Mouse (Mus musculus) adrenal gland, adult 2 months (tissue): ENCODE measurements around the gene Ptrh1. TPM values are rescaled to one million over a fixed set of nuclear protein-coding genes. Genes with fewer than 3 reads are reported as not detected.
A peak's percentile ranks its signal among the peaks of the same experiment; 100 is the strongest.

ENCODE experiments used
- DNase-seq: peaks from one replicate; pipeline ENCODE4 v3.0.0; 2021
- long read RNA-seq: library from polyadenylated mRNA; stranded (forward); transcript quantifications from one replicate; pipeline ENCODE4 v2.0.0, GENCODE M21; 2021
- polyA plus RNA-seq: library from polyadenylated mRNA; depleted of rRNA; stranded (reverse); fragments of >200 nt; gene quantifications from 2 replicates; pipeline ENCODE4 v1.2.3, GENCODE M21; 2012; rRNA removed
- total RNA-seq, 2 experiments: library from RNA; stranded (reverse); gene quantifications; 2 replicates each; pipeline ENCODE4 v1.2.3; 2021

The Ptrh1 gene
- total RNA-seq (10 to 100 TPM in 1 of 2 experiments, 1 to 10 TPM in 1; 4.0 to 14.3 TPM), polyA plus RNA-seq (5.0 and 6.3 TPM in 2 replicates)
- long read RNA-seq, partial matches to known transcripts = 0 of 4 reads
- long read RNA-seq, other reads (novel, unspliced or antisense) = 2 of 4 reads

DNA sequence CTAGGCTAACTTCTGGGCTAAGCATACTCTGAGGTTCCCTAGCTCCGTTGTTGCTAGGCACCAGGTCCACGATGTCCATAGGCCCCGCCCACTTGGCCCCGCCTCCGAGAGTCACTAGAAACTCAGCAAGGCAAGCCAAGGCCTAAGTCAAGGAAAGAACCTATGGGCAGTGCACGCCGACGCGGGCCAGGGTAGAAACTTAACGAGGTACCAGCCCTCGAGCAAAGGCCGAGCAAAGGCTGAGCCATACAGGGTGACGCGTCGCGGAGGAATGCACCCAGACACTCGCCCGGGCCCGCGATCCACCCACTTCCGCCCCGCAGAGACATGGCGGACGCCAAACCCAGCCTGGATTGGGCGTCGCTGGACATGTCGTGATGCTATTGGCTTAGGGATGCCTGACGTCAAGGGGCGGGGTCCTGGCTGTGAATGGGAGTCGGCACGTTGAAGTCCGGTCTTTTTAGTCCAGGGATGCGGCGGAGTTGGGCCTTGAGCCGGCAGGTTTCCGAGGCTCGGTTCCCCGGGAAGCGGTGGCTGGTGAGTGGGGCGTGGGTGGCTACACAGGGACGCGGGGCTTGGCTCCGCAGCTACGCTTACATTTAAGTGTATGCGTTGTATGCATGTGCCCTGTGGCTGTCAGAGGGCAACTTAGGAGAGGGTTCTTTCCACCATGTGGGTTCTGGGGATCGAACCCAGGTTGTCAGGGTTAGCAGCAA lies at the start of gene Ptrh1, which contains the start of gene Ttc16:
TSS of gene Ptrh1 (plus strand) at position 428 of the 716 bp plus-strand sequence.
TSS of gene Ttc16 (minus strand) at position 275 of the 716 bp plus-strand sequence.
- DNase-seq = peak; percentile 99

GRCm38 (mm10) chr2:32727435-32727834 lies 48.2 kb upstream of the Ptrh1 start:
- peak; percentile 96 for DNase-seq

DNA sequence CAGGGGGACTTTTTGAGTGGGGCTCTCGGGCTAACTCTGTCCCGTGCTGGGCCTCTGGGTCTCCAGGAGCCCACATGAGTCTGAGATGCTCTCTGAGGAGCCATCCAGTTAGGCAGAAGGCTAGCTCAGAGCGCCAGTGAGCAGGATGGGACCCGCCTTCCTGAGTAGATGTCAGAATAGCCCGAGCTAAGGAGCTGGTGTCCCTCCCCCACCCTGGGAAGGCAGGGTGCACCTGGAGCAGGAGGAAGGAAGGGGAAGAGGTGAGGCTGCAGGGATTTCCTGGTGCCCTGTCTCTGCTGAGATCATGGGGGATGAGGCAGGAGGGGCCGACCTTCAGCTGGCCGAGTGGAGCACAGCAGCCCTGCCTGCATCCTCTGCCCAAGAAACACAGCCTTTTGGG lies 47.1 kb upstream of the Ptrh1 start:
- peak; percentile 77 for DNase-seq

- no peak for DNase-seq
These were observed 46.0 kb upstream of the Ptrh1 start for GRCm38 (mm10) chr2:32729547-32729946.

DNA sequence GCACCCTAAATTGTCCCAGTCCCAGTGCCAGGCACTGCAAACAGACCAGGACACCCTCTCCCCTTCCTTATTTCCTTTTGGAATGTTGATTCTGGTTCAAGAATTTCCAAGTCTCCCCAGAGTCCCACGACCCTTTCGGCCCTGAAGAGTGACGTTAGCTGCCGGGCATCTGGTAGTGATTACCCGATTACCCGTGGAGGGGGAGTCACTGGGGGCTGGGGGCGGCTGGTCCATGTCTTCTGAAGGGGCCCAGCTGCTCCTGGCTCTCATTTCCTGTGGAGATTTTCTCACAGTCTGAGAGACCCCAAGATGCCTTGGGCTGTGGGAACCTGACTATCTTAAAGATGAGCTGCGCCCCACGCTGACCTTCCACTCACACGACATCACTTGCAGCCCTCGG lies 44.7 kb upstream of the Ptrh1 start:
- DNase-seq = no peak

DNA sequence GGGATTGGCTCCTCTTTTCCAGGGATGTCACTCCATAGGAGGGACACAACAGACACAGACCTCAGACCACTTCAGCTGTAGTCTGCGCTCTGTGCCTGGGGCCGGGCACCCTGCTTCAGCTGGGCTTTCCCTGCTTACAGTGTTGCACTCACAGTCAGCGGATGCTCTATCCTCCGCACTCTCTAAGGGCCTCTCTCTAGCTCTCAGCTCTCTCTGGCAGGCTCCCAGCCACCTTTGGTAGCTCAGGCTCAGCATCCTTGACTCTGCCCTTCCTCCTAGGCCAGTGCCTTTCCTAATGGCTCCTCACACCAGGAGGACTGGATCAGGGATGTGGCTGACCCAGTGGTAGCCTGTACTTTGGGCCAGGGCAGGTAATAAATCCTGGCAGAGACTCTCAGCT lies 43.7 kb upstream of the Ptrh1 start:
- no peak for DNase-seq

- DNase-seq = no peak
These were observed 42.9 kb upstream of the Ptrh1 start for GRCm38 (mm10) chr2:32732695-32733094.

DNA sequence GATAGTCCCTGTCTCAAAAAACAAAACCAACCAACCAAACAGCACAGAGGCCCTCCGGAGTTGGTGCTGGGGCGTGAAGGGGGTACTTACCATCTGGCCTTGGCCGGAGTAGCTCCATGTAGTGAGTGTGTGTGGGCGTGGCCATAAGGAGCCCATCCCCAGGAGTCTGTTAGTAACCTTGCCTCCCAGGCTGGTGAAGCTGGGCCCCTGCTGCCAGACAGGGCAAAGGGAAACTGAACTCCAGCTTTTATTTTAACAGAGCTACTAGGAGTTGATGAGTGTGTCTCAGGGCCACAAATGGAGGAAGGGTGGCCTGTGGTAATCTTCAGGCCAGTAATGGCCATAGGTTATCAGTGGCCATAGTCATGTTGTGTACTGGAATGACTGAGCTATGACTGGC lies 41.1 kb upstream of the Ptrh1 start:
- DNase-seq = no peak

- peak; percentile 74 for DNase-seq
These were observed 40.7 kb upstream of the Ptrh1 start for GRCm38 (mm10) chr2:32734933-32735332.

GRCm38 (mm10) chr2:32736306-32736829 lies 39.2 kb upstream of the Ptrh1 start:
- DNase-seq = no peak

- no peak for DNase-seq
These were observed 38.6 kb upstream of the Ptrh1 start for GRCm38 (mm10) chr2:32737008-32737407.

DNA sequence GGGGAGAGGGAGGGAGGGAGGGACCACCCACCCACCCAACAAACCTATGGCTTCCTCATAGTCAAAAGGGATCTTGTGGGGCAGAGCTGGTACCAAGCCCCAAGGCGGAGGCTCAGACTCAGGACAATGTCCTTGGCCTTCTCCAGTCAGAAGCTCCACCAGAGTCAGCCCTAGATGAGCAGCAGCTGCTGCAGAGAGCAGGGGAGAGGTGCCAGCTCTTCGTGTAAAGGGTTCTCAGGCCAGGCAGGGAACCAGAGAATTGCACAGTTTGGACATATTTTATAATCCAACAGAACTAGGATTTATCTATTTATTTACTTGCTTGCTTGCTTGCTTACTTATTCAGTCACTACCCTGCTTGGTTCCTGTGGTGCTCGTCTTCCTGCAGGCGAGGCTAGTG lies 36.3 kb upstream of the Ptrh1 start:
- DNase-seq = peak; percentile 56

GRCm38 (mm10) chr2:32740916-32741272 lies 34.7 kb upstream of the Ptrh1 start, which contains the start of gene 6330409D20Rik:
TSS of gene 6330409D20Rik (minus strand) at chr2:32741016.
- no peak for DNase-seq

- peak; percentile 62 for DNase-seq
These were observed 34.1 kb upstream of the Ptrh1 start for GRCm38 (mm10) chr2:32741273-32742172.

DNA sequence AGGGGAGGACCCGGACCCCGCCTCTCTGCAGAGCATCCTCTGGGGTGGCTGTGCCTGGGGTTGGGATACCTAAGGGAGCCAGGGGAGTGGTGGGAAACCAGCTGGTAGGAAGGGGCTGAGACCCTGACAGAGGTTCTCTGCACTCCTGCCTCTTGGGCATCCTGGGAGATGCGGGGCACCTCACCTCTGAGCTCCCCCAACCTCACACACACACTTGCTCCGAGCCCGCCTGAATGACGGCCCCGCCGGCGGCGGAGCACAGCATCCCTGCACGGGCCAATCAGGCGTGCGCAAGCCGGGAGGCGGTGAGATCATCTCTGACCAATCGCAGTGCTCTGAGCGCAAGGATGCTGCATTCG lies 33.4 kb upstream of the Ptrh1 start:
- no peak for DNase-seq

DNA sequence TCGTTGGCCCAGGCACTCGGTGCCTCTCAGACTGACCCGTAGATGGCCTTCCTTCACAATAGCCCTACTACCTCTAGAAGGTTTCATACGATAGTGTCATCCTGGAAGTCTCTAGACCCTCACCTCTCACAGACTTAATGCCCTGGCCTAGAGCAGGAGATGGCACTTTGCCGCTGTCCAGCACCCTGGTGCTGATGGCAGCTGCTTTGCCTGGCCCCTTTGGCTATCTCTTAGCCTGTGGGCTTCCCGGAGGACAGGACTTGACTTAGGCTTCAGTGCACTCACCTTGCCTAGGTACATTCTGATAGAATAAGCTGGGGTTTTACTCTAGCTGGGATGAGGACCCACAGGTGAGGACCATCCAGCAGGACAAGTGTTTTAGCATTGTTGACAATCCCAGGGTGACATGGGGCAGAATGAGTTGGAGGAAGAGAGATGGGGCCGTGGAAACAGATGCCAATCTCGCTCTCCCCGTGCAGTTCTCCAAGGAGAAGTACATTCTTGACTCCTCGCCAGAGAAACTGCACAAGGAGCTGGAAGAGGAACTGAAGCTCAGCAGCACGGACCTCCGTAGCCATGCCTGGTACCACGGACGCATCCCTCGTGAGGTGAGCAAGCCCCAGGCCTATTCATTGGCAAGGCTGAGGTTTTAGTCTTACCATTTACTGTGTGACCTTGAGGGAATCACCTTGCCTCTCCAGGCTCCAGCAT lies 31.2 kb upstream of the Ptrh1 start:
- DNase-seq = no peak

DNA sequence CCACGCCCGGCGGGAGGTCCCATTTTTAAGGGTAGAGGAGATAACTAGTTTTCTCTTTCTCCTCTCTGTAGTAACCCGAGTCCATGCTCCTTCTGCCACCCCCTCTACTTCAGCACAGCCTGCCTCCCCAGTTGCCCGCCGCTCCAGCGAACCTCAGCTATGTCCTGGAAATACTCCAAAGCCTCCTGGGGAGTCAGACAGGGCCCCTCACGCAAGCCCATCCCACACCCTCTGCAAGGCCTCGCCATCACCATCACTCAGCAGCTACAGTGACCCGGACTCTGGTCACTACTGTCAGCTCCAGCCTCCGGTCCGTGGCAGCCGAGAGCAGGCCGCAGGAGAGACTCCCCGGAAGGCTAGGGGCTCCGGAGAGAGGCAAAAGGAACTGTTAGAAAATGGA lies 26.5 kb upstream of the Ptrh1 start:
- no peak for DNase-seq

DNA sequence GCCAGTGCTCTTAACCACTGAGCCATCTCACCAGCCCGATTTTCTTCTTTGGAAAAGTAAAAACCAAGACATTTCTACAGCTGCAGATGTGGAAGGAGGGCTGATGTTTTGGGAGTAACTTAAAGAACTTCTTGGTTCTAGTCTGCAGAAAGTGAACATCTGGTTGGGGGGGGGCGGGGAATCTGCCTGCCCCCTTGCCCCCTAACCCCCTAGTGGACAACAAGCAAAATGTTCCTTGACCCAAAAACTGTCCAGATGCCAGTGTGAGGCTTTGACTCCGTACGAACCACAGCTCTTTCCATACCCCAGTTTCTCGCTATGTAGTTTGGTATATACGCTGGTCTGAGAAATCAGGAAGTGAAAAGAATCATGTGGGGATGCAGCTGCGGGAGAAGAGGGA lies 25.4 kb upstream of the Ptrh1 start:
- no peak for DNase-seq

- peak; percentile 89 for DNase-seq
These were observed 24.5 kb upstream of the Ptrh1 start for GRCm38 (mm10) chr2:32750887-32751664.

DNA sequence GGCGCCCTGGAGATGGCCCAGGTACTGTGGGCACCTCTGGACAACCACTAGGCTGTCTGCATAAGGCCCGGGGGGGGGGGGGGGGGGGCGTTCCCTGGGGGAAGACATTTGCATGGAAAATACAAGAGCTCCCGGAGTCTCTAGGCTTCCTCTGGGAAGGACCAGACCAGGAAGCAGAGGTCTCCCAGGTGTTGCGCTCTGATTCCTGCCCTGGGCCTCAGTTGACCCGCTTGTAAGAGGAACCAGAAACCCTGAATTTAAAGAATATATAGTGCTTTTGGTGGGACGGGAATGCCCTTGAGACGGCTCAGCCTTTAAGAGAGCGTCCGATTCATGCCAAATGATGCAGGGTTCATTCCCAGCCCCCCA lies 23.9 kb upstream of the Ptrh1 start:
- DNase-seq = no peak

DNA sequence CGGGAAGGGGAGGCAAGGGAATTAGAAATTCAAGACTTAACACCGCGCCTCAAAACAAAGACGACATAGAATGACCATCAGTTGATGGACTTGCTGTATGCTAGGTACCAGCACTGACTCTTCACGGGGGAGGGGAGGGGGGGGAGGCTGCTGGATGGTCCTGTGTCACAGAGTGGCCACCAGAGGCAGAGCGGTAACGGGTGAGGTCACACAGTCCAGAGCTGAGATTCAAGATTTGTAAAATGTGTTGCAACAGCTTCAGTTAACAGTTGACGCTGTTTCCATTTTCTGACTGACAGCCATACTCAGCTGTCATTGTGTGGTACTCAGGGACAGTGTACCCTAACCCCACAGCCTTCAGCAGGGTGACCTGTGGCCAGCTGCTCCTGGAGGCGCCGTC lies 23.4 kb upstream of the Ptrh1 start:
- DNase-seq = no peak
